ENCODE assay signal across 25 mouse cellular contexts in genomic region chr11:5595792-5596191, GRCm38 (mm10). TPM values are rescaled to one million over a fixed set of nuclear protein-coding genes. Genes with fewer than 3 reads are reported as not detected.
A peak's percentile ranks its signal among the peaks of the same experiment; 100 is the strongest.
DNase-seq lines count a peak whose midpoint lies in the region; ATAC-seq and TF ChIP-seq lines count a peak whose summit lies in the region.
"Had no signal": no experiment of that assay in that cellular context is flagged by ENCODE, and none has a peak within 500 bp of the region (broad histone marks: within the 10 kb centered on the region; RNA-seq: fewer than 3 reads in every experiment).

No protein-coding gene starts in this region.

- H3K27me3 ChIP-seq in MEL (ENCODE audit: control insufficient read depth in 1 of 2, insufficient read depth in 2 of 2, low read length in 2 of 2) = no peaks in the 10 kb centered on the region
- no peaks in the 10 kb centered on the region for H3K27me3 ChIP-seq in liver, embryonic 14.5 days (ENCODE audit: control insufficient read depth, insufficient read depth, low read length)
- H3K27me3 ChIP-seq: embryonic facial prominence, embryonic 12.5 days; forebrain, embryonic 13.5 days; heart, embryonic 12.5 days; hindbrain, embryonic 15.5 days had no signal

- TF ChIP-seq CTCF in MEL (IDR thresholded peaks at IDR 0.05 in 2 of 3, conservative IDR thresholded peaks at IDR 0.05 in 1 of 3; ENCODE audit: control insufficient read depth in 1 of 3, insufficient read depth in 1 of 3, low read depth in 2 of 3, low read length in 3 of 3, poor library complexity in 1 of 3, severe bottlenecking in 1 of 3) = no peak
- TF ChIP-seq CTCF in liver, embryonic 14.5 days (IDR thresholded peaks at IDR 0.05; ENCODE audit: low read depth) = no peak

- WGBS in liver, embryonic 14.5 days (ENCODE audit: insufficient replicate concordance) = 28% methylated on average over 5 of the region's 5 CpGs

- H3K4me1 ChIP-seq in MEL (ENCODE audit: control insufficient read depth in 1 of 2, insufficient read depth in 2 of 2, low read length in 2 of 2) = peaks cover 8 to 30% of the 10 kb centered on the region in 2 experiments
- H3K4me1 ChIP-seq in liver, embryonic 14.5 days (replicated peaks; ENCODE audit: control insufficient read depth in 2 of 2, insufficient read depth in 2 of 2, low read length in 1 of 2) = peaks cover 21 to 25% of the 10 kb centered on the region in 2 experiments
- H3K4me1 ChIP-seq: heart, embryonic 12.5 days; hindbrain, embryonic 15.5 days had no signal

- DNase-seq in MEL (ENCODE audit: low read depth, low spot score) (no peak), liver (peak; percentile 22)
- no peak for DNase-seq in liver, embryonic 14.5 days (ENCODE audit: low read depth in 3 of 3, low spot score in 3 of 3)
- no peak for DNase-seq in kidney, postnatal 25 days
- DNase-seq in Muller cell, postnatal 12 days (ENCODE audit: inconsistent ontology term) = no peak
- DNase-seq in embryo, embryonic 9.5 days (ENCODE audit: extremely low spot score) = no peak
- DNase-seq in heart, postnatal 36 days = no peak
- DNase-seq: adrenal gland, adult 8-10 months; adrenal gland, postnatal 36 days; cerebellum, adult 8-10 months; cerebellum, postnatal 14 days; embryo, embryonic 11 days; forebrain, postnatal 0 days; gastrocnemius, postnatal 14 days; heart, adult 2 months had no signal

- H3K9ac ChIP-seq in MEL (ENCODE audit: control insufficient read depth, low read depth, low read length, poor library complexity, severe bottlenecking) = no peak overlapping the region
- H3K9ac ChIP-seq in liver, embryonic 14.5 days (replicated peaks) = no peak overlapping the region
- H3K9ac ChIP-seq: embryonic facial prominence, embryonic 12.5 days; forebrain, embryonic 13.5 days; forebrain, postnatal 0 days; heart, embryonic 12.5 days; hindbrain, embryonic 15.5 days had no signal

- no peak for TF ChIP-seq RAD21 in MEL (IDR thresholded peaks at IDR 0.05; ENCODE audit: low read depth, low read length)

- no peaks in the 10 kb centered on the region for H3K9me3 ChIP-seq in MEL (replicated peaks; ENCODE audit: insufficient read depth, low read length)
- no peaks in the 10 kb centered on the region for H3K9me3 ChIP-seq in liver, embryonic 14.5 days (ENCODE audit: control insufficient read depth, low read length)
- H3K9me3 ChIP-seq: embryonic facial prominence, embryonic 12.5 days; forebrain, embryonic 13.5 days; heart, embryonic 12.5 days; hindbrain, embryonic 15.5 days had no signal

- intact Hi-C loops in heart, postnatal 36 days (cut with DNase I) = no loop called here

- no peak overlapping the region for H3K4me3 ChIP-seq in MEL (ENCODE audit: control insufficient read depth in 1 of 2, insufficient read depth in 1 of 2, low read depth in 2 of 2, low read length in 2 of 2)
- no peak overlapping the region for H3K4me3 ChIP-seq in liver, embryonic 14.5 days (ENCODE audit: insufficient read depth in 1 of 2, low read depth in 2 of 2, low read length in 2 of 2)
- H3K4me3 ChIP-seq: embryonic facial prominence, embryonic 12.5 days; forebrain, embryonic 13.5 days; heart, adult 2 months; heart, embryonic 12.5 days; hindbrain, embryonic 15.5 days had no signal

- peaks cover 0 to 34% of the 10 kb centered on the region in 2 experiments; a peak in 2 of 4 replicates for H3K36me3 ChIP-seq in MEL (ENCODE audit: control insufficient read depth in 1 of 2, insufficient read depth in 2 of 2, low read length in 2 of 2)
- H3K36me3 ChIP-seq in liver, embryonic 14.5 days (replicated peaks; ENCODE audit: control insufficient read depth, insufficient read depth, low read depth) = no peaks in the 10 kb centered on the region
- H3K36me3 ChIP-seq: embryonic facial prominence, embryonic 12.5 days; heart, embryonic 12.5 days; hindbrain, embryonic 15.5 days had no signal

- peak; percentile 72 for ATAC-seq in liver, embryonic 14.5 days (ENCODE audit: insufficient read depth)
- ATAC-seq: forebrain, embryonic 13.5 days; forebrain, postnatal 0 days had no signal

- H3K4me2 ChIP-seq in liver, embryonic 14.5 days (ENCODE audit: low read depth) = peak overlapping the region; percentile 20
- H3K4me2 ChIP-seq: embryonic facial prominence, embryonic 12.5 days; forebrain, embryonic 13.5 days; heart, embryonic 12.5 days; hindbrain, embryonic 15.5 days had no signal

- no peak for TF ChIP-seq EP300 in MEL (IDR thresholded peaks at IDR 0.05; ENCODE audit: low read depth in 1 of 2, low read length in 2 of 2)
- no peak for TF ChIP-seq EP300 in liver, embryonic 14.5 days (IDR thresholded peaks at IDR 0.05; ENCODE audit: low read depth)

- H3K79me2 ChIP-seq in MEL (ENCODE audit: control insufficient read depth, insufficient read depth, low read length, poor library complexity) = no peaks in the 10 kb centered on the region

- peak overlapping the region; percentile 41 for H3K27ac ChIP-seq in MEL (ENCODE audit: control insufficient read depth, low read depth, low read length)
- peak overlapping the region; percentile 12 for H3K27ac ChIP-seq in liver, embryonic 14.5 days
- H3K27ac ChIP-seq: embryonic facial prominence, embryonic 12.5 days; forebrain, embryonic 13.5 days; heart, adult 2 months; hindbrain, embryonic 15.5 days had no signal

- no peak for TF ChIP-seq POLR2A in MEL (IDR thresholded peaks at IDR 0.05; ENCODE audit: control insufficient read depth in 1 of 2, insufficient read depth in 1 of 2, low read depth in 1 of 2, low read length in 2 of 2, poor library complexity in 1 of 2)

TF ChIP-seq in MEL, 35 proteins besides CTCF, POLR2A, EP300 and RAD21:
- TF ChIP-seq MAX (IDR thresholded peaks at IDR 0.05; ENCODE audit: low read length) (0 out of 2 replicates have a peak, but pooled peaks have one; percentile 29), BHLHE40 (IDR thresholded peaks at IDR 0.05; ENCODE audit: borderline replicate concordance, low read depth, low read length) (peak; percentile 58; the same call in 1 of the 2 replicates), RCOR1 (IDR thresholded peaks at IDR 0.05; ENCODE audit: low read depth, low read length) (no peak)

RNA-seq across cellular contexts. Expression of gene Ankrd36, which starts 26.3 kb away (rescaled TPM):
- 3.4 and 5.2 TPM in 2 replicates for total RNA-seq in MEL (2012; rRNA removed)
- polyA plus RNA-seq in MEL (2012; ENCODE audit: insufficient read depth in 1 of 2, insufficient read length in 2 of 2, low read depth in 1 of 2, low replicate concordance in 2 of 2, missing spikeins in 1 of 2) = 1 to 10 TPM in 1 of 2 experiments, not detected in 1; 3.2 TPM
- polyA plus RNA-seq in liver, embryonic 14.5 days (2012; rRNA removed) = 0.17 and 0.66 TPM in 2 replicates
- polyA plus RNA-seq in liver, embryonic 14.5 days (2014; fragmentation: Nextera tagmentation; extraction: Ambion mirVana) = 0.80 and 1.2 TPM in 2 replicates
- not detected for total RNA-seq in heart, postnatal 36 days (2021)
- total RNA-seq: adrenal gland, adult 8-10 months; adrenal gland, postnatal 36 days; common myeloid progenitor, adult 5-6 weeks; gastrocnemius, adult 18-20 months; gastrocnemius, postnatal 14 days; heart, adult 2 months; heart, postnatal 25 days had no signal
- polyA plus RNA-seq: C2C12; forebrain, embryonic 13.5 days; forebrain, postnatal 0 days; heart, embryonic 16.5 days; hindbrain, embryonic 11.5 days; hindbrain, embryonic 15.5 days had no signal

RNA-seq across cellular contexts. Expression of gene Ccdc117, which starts 53.8 kb away (rescaled TPM):
- total RNA-seq in MEL (2012; rRNA removed) = 26.3 and 35.4 TPM in 2 replicates
- 10 to 100 TPM in 1 of 2 experiments, not detected in 1; 19.4 TPM for polyA plus RNA-seq in MEL (2012; ENCODE audit: insufficient read depth in 1 of 2, insufficient read length in 2 of 2, low read depth in 1 of 2, low replicate concordance in 2 of 2, missing spikeins in 1 of 2)
- 3.9 and 6.3 TPM in 2 replicates for polyA plus RNA-seq in liver, embryonic 14.5 days (2012; rRNA removed)
- 7.5 and 8.5 TPM in 2 replicates for polyA plus RNA-seq in liver, embryonic 14.5 days (2014; fragmentation: Nextera tagmentation; extraction: Ambion mirVana)
- total RNA-seq in heart, postnatal 36 days (2021) = 10 to 100 TPM; 19.5 to 23.2 TPM
